Mouse (Mus musculus) gastrocnemius, adult 2 months (tissue): ENCODE results near the gene Entpd1. TPM values are rescaled to one million over a fixed set of nuclear protein-coding genes. Genes with fewer than 3 reads are reported as not detected.

Experiments
- DNase-seq: peaks from one replicate; pipeline ENCODE4 v3.0.0; 2022
- H3K27ac ChIP-seq: fragments of 200-600 bp; 2 replicates; pipeline ENCODE4 v1.8.1; 2022; ENCODE audit warnings: mild to moderate bottlenecking
- H3K4me3 ChIP-seq: fragments of 200-600 bp; 2 replicates; pipeline ENCODE4 v1.8.1; 2022; ENCODE audit warnings: mild to moderate bottlenecking, moderate library complexity
- CTCF ChIP-seq: fragments of 200-600 bp; IDR thresholded peaks from 2 replicates; pipeline ENCODE4 v1.8.1; 2022; ENCODE audit warnings: antibody characterized with exemption, mild to moderate bottlenecking, moderate library complexity
- intact Hi-C: fragments of 180-260 bp; cut with DNase I; formaldehyde crosslinking; loops from one replicate; pipeline ENCODE4 v1.15.1; 2025
- total RNA-seq, 2 experiments: library from RNA; stranded (reverse); gene quantifications; 2 replicates each; pipeline ENCODE4 v1.2.3; 2021

The Entpd1 gene
- total RNA-seq, 2 experiments from 2014 or later, result 10.0 to 12.9 TPM

GRCm38 (mm10) chr19:40687291-40687927 lies 75.2 kb downstream of the Entpd1 start:
- no peak for TF ChIP-seq CTCF
- Histone ChIP-seq H3K27ac (no peak overlapping the region), H3K4me3 (no peak overlapping the region)
- intact Hi-C loops, result no loop called here
- no peak for DNase-seq

- intact Hi-C loops, result no loop called here
- no peak overlapping the region for H3K4me3 ChIP-seq
- no peak for TF ChIP-seq CTCF
- peak overlapping the region; percentile 59; the same call in 1 of the 2 replicates for H3K27ac ChIP-seq
- no peak for DNase-seq
Measured at GRCm38 (mm10) chr19:40693201-40693600, 81.0 kb downstream of the Entpd1 start.

GRCm38 (mm10) chr19:40696116-40696515 lies 84.0 kb downstream of the Entpd1 start:
- DNase-seq, result no peak
- intact Hi-C loops, result no loop called here
- no peak overlapping the region for H3K4me3 ChIP-seq
- peak overlapping the region; percentile 69 for H3K27ac ChIP-seq
- TF ChIP-seq CTCF, result no peak

GRCm38 (mm10) chr19:40698103-40698853 lies 86.1 kb downstream of the Entpd1 start:
- peak; percentile 50 for DNase-seq
- no peak for TF ChIP-seq CTCF
- intact Hi-C loops, result no loop called here
- H3K27ac ChIP-seq, result peak overlapping the region; percentile 72
- H3K4me3 ChIP-seq, result no peak overlapping the region

GRCm38 (mm10) chr19:40699816-40700215 lies 87.7 kb downstream of the Entpd1 start:
- intact Hi-C loops, result loop anchor here (5.0 kb wide), 1 partner anchor 73 kb away; no protein-coding TSS in a partner anchor
- DNase-seq, result no peak
- H3K4me3 ChIP-seq, result no peak overlapping the region
- 0 out of 2 replicates have a peak overlapping the region, but pooled peaks have one; percentile 7 for H3K27ac ChIP-seq
- TF ChIP-seq CTCF, result no peak

GRCm38 (mm10) chr19:40702406-40702805 lies 90.2 kb downstream of the Entpd1 start:
- intact Hi-C loops, result loop anchor here (5.0 kb wide), 1 partner anchor 75 kb away; no protein-coding TSS in a partner anchor
- peak overlapping the region; percentile 39 for H3K4me3 ChIP-seq
- no peak for TF ChIP-seq CTCF
- H3K27ac ChIP-seq, result peak overlapping the region; percentile 70
- DNase-seq, result no peak

- Histone ChIP-seq H3K27ac (no peak overlapping the region), H3K4me3 (no peak overlapping the region)
- intact Hi-C loops, result no loop called here
- TF ChIP-seq CTCF, result no peak
- no peak for DNase-seq
Measured at GRCm38 (mm10) chr19:40712889-40713628, 100.9 kb downstream of the Entpd1 start.

- H3K4me3 ChIP-seq, result no peak overlapping the region
- TF ChIP-seq CTCF, result no peak
- intact Hi-C loops, result no loop called here
- no peak overlapping the region for H3K27ac ChIP-seq
- no peak for DNase-seq
Measured at GRCm38 (mm10) chr19:40714700-40715099, 102.5 kb downstream of the Entpd1 start.

GRCm38 (mm10) chr19:40716981-40717380 lies 104.8 kb downstream of the Entpd1 start:
- no peak for DNase-seq
- intact Hi-C loops, result no loop called here
- no peak for TF ChIP-seq CTCF
- H3K4me3 ChIP-seq, result no peak overlapping the region
- H3K27ac ChIP-seq, result no peak overlapping the region

- no peak for TF ChIP-seq CTCF
- intact Hi-C loops, result no loop called here
- H3K4me3 ChIP-seq, result no peak overlapping the region
- no peak overlapping the region for H3K27ac ChIP-seq
- DNase-seq, result no peak
Measured at GRCm38 (mm10) chr19:40719439-40720105, 107.4 kb downstream of the Entpd1 start.

- Histone ChIP-seq H3K27ac (no peak overlapping the region), H3K4me3 (no peak overlapping the region)
- DNase-seq, result no peak
- no peak for TF ChIP-seq CTCF
- intact Hi-C loops, result no loop called here
Measured at GRCm38 (mm10) chr19:40720381-40720780, 108.2 kb downstream of the Entpd1 start.
